Mouse (Mus musculus) R1 (cell line): ENCODE measurements at regions not wholly inside any gene's neighbourhood (a gene's known extent, or its start where the extent isn't known, plus 50 kb on each side); places are given as distances from the start of the nearest gene placed in this dataset.
A peak's percentile ranks its signal among the peaks of the same experiment; 100 is the strongest.

Source experiments
- DNase-seq: peaks from one replicate; pipeline ENCODE4 v3.0.0-alpha.2; 2018; ENCODE audit warnings: low read depth, low spot score

GRCm38 (mm10) chr13:47953776-47954175 lies 307.3 kb upstream of the Id4 start:
- DNase-seq = no peak

GRCm38 (mm10) chr13:47955504-47955903 lies 305.5 kb upstream of the Id4 start:
- no peak for DNase-seq

GRCm38 (mm10) chr13:47957662-47958061 lies 303.4 kb upstream of the Id4 start:
- no peak for DNase-seq

GRCm38 (mm10) chr13:47974216-47974615 lies 286.8 kb upstream of the Id4 start:
- DNase-seq = no peak

- DNase-seq = no peak
Measured at GRCm38 (mm10) chr13:47974756-47975515, 286.1 kb upstream of the Id4 start.

- DNase-seq = no peak
Measured at GRCm38 (mm10) chr13:47998495-47998894, 262.5 kb upstream of the Id4 start.

GRCm38 (mm10) chr13:47999399-47999798 lies 261.6 kb upstream of the Id4 start:
- DNase-seq = no peak

GRCm38 (mm10) chr13:48003126-48003525 lies 257.9 kb upstream of the Id4 start:
- no peak for DNase-seq

GRCm38 (mm10) chr13:48013336-48013750 lies 247.7 kb upstream of the Id4 start:
- DNase-seq = no peak

GRCm38 (mm10) chr13:48015296-48015695 lies 245.7 kb upstream of the Id4 start:
- DNase-seq = peak; percentile 61

- DNase-seq = no peak
Measured at GRCm38 (mm10) chr13:48016051-48016450, 245.0 kb upstream of the Id4 start.

GRCm38 (mm10) chr13:48016606-48017005 lies 244.4 kb upstream of the Id4 start:
- no peak for DNase-seq

GRCm38 (mm10) chr13:48017649-48018048 lies 243.4 kb upstream of the Id4 start:
- DNase-seq = no peak

- DNase-seq = peak; percentile 28
Measured at GRCm38 (mm10) chr13:48018606-48019005, 242.4 kb upstream of the Id4 start.

- no peak for DNase-seq
Measured at GRCm38 (mm10) chr13:48022958-48023615, 237.9 kb upstream of the Id4 start.

- DNase-seq = no peak
Measured at GRCm38 (mm10) chr13:48027775-48028489, 233.1 kb upstream of the Id4 start.

GRCm38 (mm10) chr13:48031491-48031890 lies 229.5 kb upstream of the Id4 start:
- no peak for DNase-seq

GRCm38 (mm10) chr13:48042172-48042571 lies 218.9 kb upstream of the Id4 start:
- DNase-seq = peak; percentile 19

GRCm38 (mm10) chr13:48042572-48042971 lies 218.5 kb upstream of the Id4 start:
- no peak for DNase-seq

- peak; percentile 51 for DNase-seq
Measured at GRCm38 (mm10) chr13:48046201-48046750, 214.8 kb upstream of the Id4 start.

GRCm38 (mm10) chr13:48049796-48050195 lies 211.2 kb upstream of the Id4 start:
- DNase-seq = no peak

- DNase-seq = no peak
Measured at GRCm38 (mm10) chr13:48074630-48075029, 186.4 kb upstream of the Id4 start.
